Comparison of ENCODE assay signal across 17 mouse cellular contexts in the genomic region with DNA sequence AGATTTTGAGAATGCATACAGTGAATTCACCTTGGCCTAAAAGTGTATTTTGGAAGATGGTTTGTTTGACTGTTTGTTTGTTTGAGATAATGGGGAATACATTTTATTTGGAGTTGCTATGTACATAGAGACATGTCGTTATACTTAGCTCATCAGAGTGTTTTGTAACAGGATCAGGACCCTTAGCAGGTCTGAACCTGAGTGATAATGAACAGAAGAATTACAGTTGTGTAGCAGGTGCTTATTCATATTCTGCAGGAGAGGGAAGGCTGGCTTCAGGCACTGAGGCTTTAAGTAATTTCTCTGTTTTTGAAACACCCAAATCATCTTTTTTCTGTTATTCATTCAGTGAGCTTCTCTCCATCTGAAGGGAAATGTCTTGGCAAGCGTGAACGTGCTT.
"Had no signal": no experiment of that assay in that cellular context is flagged by ENCODE, and none has a peak within 500 bp of the region (broad histone marks: within the 10 kb centered on the region; RNA-seq: fewer than 3 reads in every experiment).

No protein-coding gene starts in this region.

- H3K9me3 ChIP-seq: liver, embryonic 13.5 days; liver, embryonic 15.5 days; lung, embryonic 15.5 days; megakaryocyte, embryonic 14.5 days; neural tube, embryonic 12.5 days; stomach, embryonic 15.5 days had no signal

- DNase-seq: liver, embryonic 13.5 days; liver, postnatal 0 days; lung, adult 2 months; lung, postnatal 14 days; lung, postnatal 36 days; right cerebral cortex, postnatal 14 days; thymus, adult 2 months; thymus, postnatal 25 days; thymus, postnatal 4 days had no signal

- H3K27ac ChIP-seq: liver, embryonic 13.5 days; liver, embryonic 15.5 days; lung, embryonic 15.5 days; macrophage; neural tube, embryonic 12.5 days; stomach, embryonic 15.5 days; stomach, postnatal 0 days had no signal

- H3K4me3 ChIP-seq: liver, embryonic 13.5 days; liver, embryonic 15.5 days; lung, embryonic 15.5 days; megakaryocyte, embryonic 14.5 days; neural tube, embryonic 12.5 days; stomach, embryonic 15.5 days had no signal

- H3K36me3 ChIP-seq: liver, embryonic 13.5 days; liver, embryonic 15.5 days; lung, embryonic 15.5 days; neural tube, embryonic 12.5 days; stomach, embryonic 15.5 days had no signal

- H3K4me1 ChIP-seq: liver, embryonic 13.5 days; liver, embryonic 15.5 days; lung, embryonic 15.5 days; megakaryocyte, embryonic 14.5 days; neural tube, embryonic 12.5 days; stomach, embryonic 15.5 days had no signal

- ATAC-seq: liver, postnatal 0 days; lung, postnatal 0 days had no signal

- H3K4me2 ChIP-seq: liver, embryonic 13.5 days; liver, embryonic 15.5 days; lung, embryonic 15.5 days; neural tube, embryonic 12.5 days; stomach, embryonic 15.5 days had no signal

- H3K27me3 ChIP-seq: liver, embryonic 13.5 days; liver, embryonic 15.5 days; lung, embryonic 15.5 days; megakaryocyte, embryonic 14.5 days; neural tube, embryonic 12.5 days; stomach, embryonic 15.5 days had no signal

- H3K9ac ChIP-seq: liver, embryonic 13.5 days; liver, embryonic 15.5 days; liver, postnatal 0 days; lung, embryonic 15.5 days; neural tube, embryonic 12.5 days; stomach, embryonic 15.5 days had no signal
